Mouse (Mus musculus): ENCODE results near the gene Nr4a3.

GRCm38 (mm10) chr4:48064311-48064710, 19.4 kb downstream of the Nr4a3 start:
- no peak for TF ChIP-seq GATA1 (IDR thresholded peaks at IDR 0.05; ENCODE audit: borderline replicate concordance, low read length)
- no peak for TF ChIP-seq FLI1 (IDR thresholded peaks at IDR 0.05; ENCODE audit: low read length)

All from megakaryocyte, embryonic 14.5 days (primary cell).